Mouse (Mus musculus) embryonic stem cell, embryonic (primary cell): ENCODE data around the gene Hps4.

ENCODE experiments used
- CTCF ChIA-PET, 4 experiments: fragments of 300-600 bp in 2 of 4; fragments of 350-600 bp in 2 of 4; sonication (Branson Sonifier 250); formaldehyde crosslinking; loops; one replicate each; lab custom pipeline; 2022; ENCODE audit warnings: inconsistent platforms in 2 of 4; lab: Charles Lee
- POLR2A ChIA-PET, 4 experiments: fragments of 300-600 bp in 2 of 4; fragments of 350-600 bp in 2 of 4; sonication (Branson Sonifier 250); formaldehyde crosslinking; loops; one replicate each; lab custom pipeline; 2022; ENCODE audit warnings: antibody characterized with exemption in 4 of 4, inconsistent platforms in 1 of 4; lab: Charles Lee

Hps4 gene

DNA sequence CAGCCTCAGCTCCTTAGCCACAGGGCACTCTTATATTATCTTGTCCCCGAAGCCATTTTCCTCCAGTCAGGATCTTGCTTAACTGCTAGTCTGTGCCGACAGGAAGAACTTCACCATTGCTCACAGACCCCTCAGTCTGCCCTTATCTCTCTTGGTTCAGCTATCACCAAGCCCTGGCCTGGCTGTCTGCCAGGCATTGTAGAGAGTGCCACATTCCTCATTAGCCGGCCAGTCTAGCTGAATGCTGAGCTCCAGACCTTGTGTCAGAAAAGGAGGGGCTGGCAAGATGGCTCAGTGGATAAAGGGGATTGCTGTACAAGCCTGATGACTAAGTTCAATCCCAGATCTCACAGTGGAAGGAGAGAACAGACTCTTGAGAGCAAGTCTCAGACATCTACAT, 63.1 kb downstream of the Hps4 start:
- POLR2A ChIA-PET, result interaction anchor here in 2 of 4 experiments (0.6 to 1.2 kb wide), 2 partner anchors 12 to 466 kb away, joined by 3 read pairs; partner anchors contain the start of gene Asphd2 (in 1 of the 2)
- CTCF ChIA-PET, result interaction anchor here in 1 of 4 experiments (1.0 kb wide), 1 partner anchor 23 kb away, joined by 4 read pairs; no protein-coding TSS in a partner anchor

DNA sequence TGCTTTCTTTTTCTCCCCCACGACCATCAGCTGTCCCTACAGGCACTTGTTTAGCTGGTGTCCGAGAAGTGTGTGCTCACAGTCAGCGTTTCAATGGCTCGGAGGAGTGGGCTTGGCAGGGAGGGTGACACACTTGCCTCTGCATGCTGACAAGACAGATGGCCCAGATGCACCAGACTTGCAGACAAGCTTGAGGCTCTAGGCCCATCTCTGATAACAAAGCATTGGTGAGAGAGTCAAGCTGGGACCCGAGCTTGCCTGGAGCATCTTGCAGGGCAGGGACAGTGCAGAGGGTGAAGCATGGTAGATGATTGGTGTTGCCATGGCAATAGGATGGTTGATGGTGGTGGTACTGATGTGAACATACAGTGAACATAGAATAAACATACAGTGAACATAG, 66.4 kb downstream of the Hps4 start:
- CTCF ChIA-PET, result no interaction called here
- POLR2A ChIA-PET, result interaction anchor here in 1 of 4 experiments (1.5 kb wide), 1 partner anchor 10 kb away, joined by 4 read pairs; no protein-coding TSS in a partner anchor

DNA sequence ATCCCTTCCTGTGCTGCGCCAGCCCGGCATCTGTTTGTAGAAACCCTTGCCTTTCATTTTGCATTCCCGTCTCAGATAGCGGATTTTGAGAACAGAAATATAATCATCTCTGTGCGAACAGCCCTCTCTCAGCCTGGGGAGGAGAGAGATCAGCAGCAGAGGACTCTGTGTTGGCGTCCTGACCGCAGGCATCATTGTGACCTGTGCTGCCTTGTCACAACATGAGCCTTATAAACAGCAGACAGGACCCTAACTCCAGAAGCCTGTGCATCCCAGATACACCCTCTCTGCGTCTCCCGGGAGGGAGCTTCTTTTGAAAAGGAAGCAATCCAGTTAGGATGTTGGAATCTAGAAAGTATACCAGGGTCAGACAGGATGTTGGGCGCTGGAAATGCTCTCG, 68.2 kb downstream of the Hps4 start:
- POLR2A ChIA-PET, result interaction anchor here in 2 of 4 experiments (1.1 to 2.0 kb wide), 4 partner anchors 10 to 30 kb away, joined by 3 to 6 read pairs (median 4); partner anchors contain the start of gene Asphd2 (in 1 of the 2)
- CTCF ChIA-PET, result interaction anchor here in 1 of 4 experiments (1.2 kb wide), 1 partner anchor 15 kb away, joined by 3 read pairs; no protein-coding TSS in a partner anchor

DNA sequence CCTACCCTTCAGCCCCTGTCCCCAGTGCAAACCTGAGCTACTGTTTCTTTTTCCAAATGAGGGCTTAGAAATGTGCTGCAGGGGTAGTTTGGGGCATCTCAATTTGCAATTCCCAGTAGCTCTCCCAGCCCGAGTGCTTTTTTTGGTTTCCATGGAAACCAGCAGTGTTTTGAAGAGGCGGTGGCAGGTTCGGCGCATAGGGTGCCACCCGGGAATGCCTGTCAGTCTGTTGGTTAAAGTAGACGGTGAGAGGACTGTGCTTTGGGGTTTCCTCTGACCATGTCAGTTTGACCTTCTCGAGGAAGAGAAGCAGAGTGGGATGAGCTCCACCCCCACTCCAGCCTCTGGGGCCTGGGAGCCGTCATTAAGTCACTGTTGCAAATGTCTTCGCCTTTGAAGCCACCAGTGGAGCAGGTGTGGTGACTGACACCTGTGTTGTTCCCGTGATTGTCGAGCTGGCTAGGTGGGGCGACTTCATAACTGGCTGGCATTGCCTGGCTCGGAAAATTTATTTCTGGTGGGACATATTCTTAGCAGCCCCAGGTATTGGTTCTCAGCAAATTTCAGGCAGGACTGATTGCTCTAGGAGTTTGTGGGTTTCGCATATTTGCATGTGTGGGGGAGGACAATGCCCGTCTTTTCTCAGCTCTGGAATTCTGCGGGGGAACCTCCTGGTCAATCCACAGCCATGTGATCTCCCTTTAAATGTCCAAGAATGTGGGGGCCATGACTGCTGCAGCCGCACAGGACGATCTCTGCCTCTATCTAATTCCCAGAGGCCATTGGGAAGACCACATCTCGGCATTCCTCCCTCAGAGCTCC, 68.8 kb downstream of the Hps4 start:
- POLR2A ChIA-PET, result interaction anchor here in 2 of 4 experiments (0.7 to 2.0 kb wide), 5 partner anchors 11 to 30 kb away, joined by 3 to 6 read pairs (median 4); no protein-coding TSS in a partner anchor
- CTCF ChIA-PET, result interaction anchor here in 2 of 4 experiments (1.2 to 1.4 kb wide), 3 partner anchors 10 to 198 kb away, joined by 3 read pairs; no protein-coding TSS in a partner anchor

DNA sequence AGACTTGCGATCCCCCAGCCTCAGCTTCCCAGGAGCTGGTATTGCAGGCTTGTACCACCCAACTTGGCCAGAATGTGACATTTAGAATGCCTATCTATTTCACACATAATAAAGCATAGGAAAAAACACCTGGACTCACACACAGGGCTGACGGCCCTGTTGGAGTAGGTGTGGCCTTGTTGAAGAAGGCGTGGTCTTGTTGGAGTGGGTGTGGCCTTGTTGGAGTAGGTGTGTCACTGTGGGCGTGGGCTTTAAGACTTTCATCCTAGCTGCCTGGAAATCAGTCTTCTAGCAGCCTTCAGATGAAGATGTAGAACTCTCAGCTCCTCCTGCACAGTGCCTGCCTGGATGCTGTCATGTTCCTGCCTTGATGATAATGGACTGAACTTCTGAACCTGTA, 69.9 kb downstream of the Hps4 start:
- CTCF ChIA-PET, result interaction anchor here in 1 of 4 experiments (1.3 to 1.4 kb wide), 2 partner anchors 11 to 199 kb away, joined by 3 read pairs; no protein-coding TSS in a partner anchor

DNA sequence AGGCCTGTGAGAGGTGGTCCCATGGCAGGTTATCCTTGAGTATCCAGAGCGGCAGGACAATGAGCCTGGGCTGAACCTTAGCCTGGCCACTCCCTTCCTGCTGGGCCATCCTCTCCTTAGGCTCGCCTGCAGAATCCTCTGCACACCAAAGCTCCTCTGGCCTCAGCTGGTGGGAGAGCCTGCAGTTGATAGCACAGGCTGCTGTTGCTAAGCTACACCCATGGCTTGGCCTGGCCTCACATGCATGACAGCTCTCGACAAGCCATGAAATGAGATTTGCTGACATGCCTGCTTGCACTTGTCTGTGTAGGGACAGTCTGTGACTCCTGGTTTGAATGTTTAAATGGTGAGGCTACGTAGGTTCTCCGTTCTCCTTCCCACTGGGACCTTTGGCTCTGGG, 73.8 kb downstream of the Hps4 start:
- POLR2A ChIA-PET, result interaction anchor here in 1 of 4 experiments (0.7 kb wide), 1 partner anchor 14 kb away, joined by 4 read pairs; no protein-coding TSS in a partner anchor
- CTCF ChIA-PET, result no interaction called here

More for the DNA sequence above, 69.9 kb downstream of the Hps4 start:
- POLR2A ChIA-PET, result interaction anchor here in 1 of 4 experiments (0.7 kb wide), 1 partner anchor 821 kb away, joined by 3 read pairs; no protein-coding TSS in a partner anchor

DNA sequence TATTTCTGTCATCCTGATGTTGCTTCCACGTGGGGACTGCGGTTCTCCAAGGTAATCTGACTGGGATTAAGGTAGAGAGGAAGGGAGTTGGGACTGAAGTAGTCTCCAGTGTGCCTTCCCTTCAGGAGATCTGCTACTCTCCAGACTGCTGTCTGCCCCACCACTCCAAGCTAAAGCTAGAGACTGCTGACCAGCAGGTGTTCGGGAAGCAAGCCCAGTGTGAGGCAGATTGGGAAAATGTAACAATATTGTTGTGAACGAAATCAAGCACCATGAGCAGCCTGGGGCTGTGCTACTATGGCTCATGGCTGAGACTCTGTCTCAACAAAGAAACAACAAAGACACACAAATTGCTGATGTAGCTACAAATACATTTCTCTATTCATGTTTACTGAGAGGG, 75.1 kb downstream of the Hps4 start:
- ChIA-PET POLR2A (no interaction called here), CTCF (interaction anchor here in 1 of 4 experiments (1.3 kb wide), 1 partner anchor 8 kb away, joined by 3 read pairs; no protein-coding TSS in a partner anchor)

DNA sequence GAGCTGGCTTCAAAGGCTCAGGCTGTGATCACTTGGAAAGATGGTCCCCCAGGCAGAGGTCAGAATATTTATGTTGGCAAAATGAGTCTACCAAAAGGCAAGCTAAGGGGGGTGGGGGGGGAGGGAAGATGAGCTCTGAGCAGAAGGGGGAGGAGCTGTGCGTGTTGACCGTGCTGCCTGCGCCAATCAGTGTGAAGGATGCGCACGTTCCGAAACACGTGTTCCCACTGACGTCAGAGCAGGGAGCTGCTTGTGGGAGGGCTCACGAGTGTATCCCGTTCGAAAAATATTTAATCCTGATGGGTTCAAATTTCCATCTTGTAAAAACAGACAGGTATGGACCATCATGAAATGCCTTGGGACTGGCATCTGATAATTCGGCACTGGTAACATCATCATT, 76.7 kb downstream of the Hps4 start:
- POLR2A ChIA-PET, result interaction anchor here in 2 of 4 experiments (0.7 to 1.0 kb wide), 3 partner anchors 10 to 276 kb away, joined by 3 to 4 read pairs (median 3); no protein-coding TSS in a partner anchor
- CTCF ChIA-PET, result interaction anchor here in 2 of 4 experiments (0.6 to 0.7 kb wide), 4 partner anchors 26 to 763 kb away, joined by 3 to 4 read pairs (median 3); no protein-coding TSS in a partner anchor

DNA sequence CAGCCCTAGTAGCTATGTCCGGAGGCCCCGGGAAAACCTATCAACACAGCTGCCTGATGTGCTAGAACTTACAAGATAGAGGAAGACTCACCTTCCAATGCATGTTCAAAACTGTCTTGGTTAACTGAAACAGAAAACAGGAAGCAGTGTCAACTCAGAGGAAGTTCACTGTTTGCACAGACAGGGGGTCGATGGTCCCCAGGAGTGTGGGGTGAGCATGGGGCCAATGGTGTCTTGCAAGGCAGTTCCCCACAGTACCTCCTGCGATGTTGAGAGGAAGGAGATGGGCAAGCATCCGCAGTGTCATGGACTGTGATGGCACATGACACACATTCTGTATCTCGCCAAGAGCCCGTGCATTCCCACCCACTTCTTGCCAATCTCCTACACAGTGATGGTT, 83.8 kb downstream of the Hps4 start:
- POLR2A ChIA-PET, result interaction anchor here in 1 of 4 experiments (1.7 kb wide), 1 partner anchor 15 kb away, joined by 6 read pairs; no protein-coding TSS in a partner anchor
- CTCF ChIA-PET, result interaction anchor here in 3 of 4 experiments (0.6 to 1.8 kb wide), 5 partner anchors 15 to 223 kb away, joined by 3 to 10 read pairs (median 3); no protein-coding TSS in a partner anchor

DNA sequence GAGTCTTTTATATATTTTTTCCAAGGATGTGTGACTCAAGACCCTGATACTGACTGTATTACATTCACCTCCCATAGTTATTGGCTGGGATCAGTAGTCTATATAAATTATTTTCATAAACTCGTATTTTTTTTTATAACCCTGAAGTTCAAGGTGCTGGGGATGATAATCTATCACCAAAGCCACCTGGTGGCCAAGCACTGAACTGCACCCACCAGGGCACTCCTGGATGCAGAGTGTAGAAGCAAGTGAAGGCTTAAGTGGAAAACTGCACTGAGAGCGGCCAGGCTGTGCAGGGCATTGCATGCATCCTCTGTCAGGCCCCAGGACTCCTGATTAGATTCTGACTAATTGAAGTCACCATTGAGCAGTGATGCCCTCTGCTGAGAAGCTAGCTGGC, 84.4 kb downstream of the Hps4 start:
- POLR2A ChIA-PET, result no interaction called here

More for the DNA sequence above, 84.4 kb downstream of the Hps4 start:
- CTCF ChIA-PET, result interaction anchor here (0.8 to 1.7 kb wide), 4 partner anchors 22 to 578 kb away, joined by 3 to 7 read pairs (median 4); partner anchors contain the start of gene Gm6588 (in 1 of the 4)
